Mouse (Mus musculus): ENCODE measurements around the gene Mpp5.

GRCm38 (mm10) chr12:78788266-78788873 is 39.7 kb downstream of the Mpp5 start:
- no peak for TF ChIP-seq USF1 (IDR thresholded peaks at IDR 0.05; ENCODE audit: low read depth)
- no peak for TF ChIP-seq CTCF (IDR thresholded peaks at IDR 0.05; ENCODE audit: control insufficient read depth, insufficient read depth, insufficient read length)
- TF ChIP-seq MYOD1 (IDR thresholded peaks at IDR 0.05; ENCODE audit: control insufficient read depth, insufficient read length, low read depth): no peak
- no peak for TF ChIP-seq MAX (IDR thresholded peaks at IDR 0.05)
- no peak for TF ChIP-seq MYOG (IDR thresholded peaks at IDR 0.05; ENCODE audit: control insufficient read depth, extremely low read depth, insufficient read length)
- no peak for TF ChIP-seq CEBPB (IDR thresholded peaks at IDR 0.05; ENCODE audit: low read depth)
